Mouse (Mus musculus) gastrocnemius, adult 2 months (tissue): Measurements from ENCODE around the gene Urad. TPM values are rescaled to one million over a fixed set of nuclear protein-coding genes. Genes with fewer than 3 reads are reported as not detected.
A peak's percentile ranks its signal among the peaks of the same experiment; 100 is the strongest.

Experiments
- DNase-seq: peaks from one replicate; pipeline ENCODE4 v3.0.0; 2022
- H3K27ac ChIP-seq: fragments of 200-600 bp; 2 replicates; pipeline ENCODE4 v1.8.1; 2022; ENCODE audit warnings: mild to moderate bottlenecking
- H3K4me3 ChIP-seq: fragments of 200-600 bp; 2 replicates; pipeline ENCODE4 v1.8.1; 2022; ENCODE audit warnings: mild to moderate bottlenecking, moderate library complexity
- CTCF ChIP-seq: fragments of 200-600 bp; IDR thresholded peaks from 2 replicates; pipeline ENCODE4 v1.8.1; 2022; ENCODE audit warnings: antibody characterized with exemption, mild to moderate bottlenecking, moderate library complexity
- intact Hi-C: fragments of 180-260 bp; cut with DNase I; formaldehyde crosslinking; loops from one replicate; pipeline ENCODE4 v1.15.1; 2025
- total RNA-seq, 2 experiments: library from RNA; stranded (reverse); gene quantifications; 2 replicates each; pipeline ENCODE4 v1.2.3; 2021

Gene Urad
- total RNA-seq, 2 experiments from 2014 or later: not detected

DNA sequence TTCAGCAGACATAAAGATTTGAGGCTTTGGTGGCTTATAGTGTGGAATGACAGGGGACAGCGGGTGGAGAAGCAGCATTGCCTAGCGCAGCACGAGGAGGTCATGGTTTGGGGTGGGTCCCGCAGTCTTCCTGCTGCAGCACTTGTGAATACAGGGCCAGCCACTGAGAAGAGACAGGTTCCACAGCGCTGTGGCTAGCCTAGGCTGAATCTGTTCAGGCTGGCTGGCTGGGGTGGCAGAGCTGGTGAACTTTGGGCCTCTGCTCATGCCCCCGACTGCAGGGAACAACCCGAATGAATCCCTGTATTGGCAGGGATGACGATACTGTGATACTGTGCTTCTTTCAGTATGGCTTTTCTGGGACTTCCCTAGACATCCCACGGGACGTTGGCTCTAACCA, 21.7 kb upstream of the Urad start:
- no peak overlapping the region for H3K27ac ChIP-seq
- no peak overlapping the region for H3K4me3 ChIP-seq
- DNase-seq: no peak
- TF ChIP-seq CTCF: no peak
- intact Hi-C loops: no loop called here

DNA sequence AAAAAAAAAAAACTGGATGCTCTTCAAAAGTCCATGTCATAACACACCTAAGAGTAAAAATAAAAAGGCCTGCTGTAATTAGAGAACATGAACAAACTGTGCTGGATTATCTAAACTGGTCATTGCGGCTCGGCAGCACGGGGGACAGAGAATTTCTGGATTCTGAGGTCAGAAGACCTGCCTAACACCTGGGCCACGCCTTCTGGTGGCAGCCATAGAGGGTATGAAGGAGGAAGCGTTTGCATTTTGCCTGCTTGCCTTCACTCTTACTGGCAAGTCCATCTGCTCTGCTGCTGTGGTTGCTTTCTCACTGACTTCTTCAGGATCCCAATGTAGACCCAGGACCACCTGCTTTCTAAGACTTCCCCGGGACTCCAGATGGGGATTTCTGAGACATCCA, 20.7 kb upstream of the Urad start:
- Histone ChIP-seq H3K4me3 (no peak overlapping the region), H3K27ac (no peak overlapping the region)
- DNase-seq: no peak
- intact Hi-C loops: no loop called here
- no peak for TF ChIP-seq CTCF

DNA sequence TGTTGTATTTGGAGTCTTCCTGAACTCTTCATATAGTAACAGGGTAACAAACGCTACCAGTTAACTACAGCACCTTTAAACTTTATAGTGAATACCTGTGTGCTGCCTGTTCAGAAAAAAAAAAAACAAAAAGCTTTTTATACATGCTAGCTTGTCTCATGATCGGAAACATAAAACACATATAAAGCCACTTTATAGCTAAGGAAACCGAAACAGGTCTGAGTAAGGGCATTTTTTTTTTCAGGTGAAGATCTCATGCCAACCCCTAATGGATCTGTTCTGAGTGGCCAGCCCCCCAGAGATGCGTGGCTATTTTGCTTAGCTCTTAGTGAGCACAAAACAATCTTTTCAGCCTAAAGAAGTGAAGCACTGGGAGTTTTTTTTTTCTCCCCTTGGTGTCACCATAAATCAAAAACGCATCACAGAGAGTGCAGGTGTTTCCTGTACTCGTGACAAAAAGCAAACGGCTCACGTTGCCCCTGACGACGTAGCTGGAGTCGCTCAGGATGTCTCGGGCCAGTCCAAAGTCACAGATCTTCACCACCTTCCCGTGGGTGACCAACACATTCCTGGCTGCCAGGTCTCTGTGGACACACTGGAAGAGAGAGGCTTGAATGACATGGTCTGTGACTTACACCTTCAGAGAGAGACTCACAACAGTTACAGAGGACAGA, 18.6 kb upstream of the Urad start:
- intact Hi-C loops: no loop called here
- no peak for TF ChIP-seq CTCF
- no peak overlapping the region for H3K27ac ChIP-seq
- H3K4me3 ChIP-seq: no peak overlapping the region
- no peak for DNase-seq

DNA sequence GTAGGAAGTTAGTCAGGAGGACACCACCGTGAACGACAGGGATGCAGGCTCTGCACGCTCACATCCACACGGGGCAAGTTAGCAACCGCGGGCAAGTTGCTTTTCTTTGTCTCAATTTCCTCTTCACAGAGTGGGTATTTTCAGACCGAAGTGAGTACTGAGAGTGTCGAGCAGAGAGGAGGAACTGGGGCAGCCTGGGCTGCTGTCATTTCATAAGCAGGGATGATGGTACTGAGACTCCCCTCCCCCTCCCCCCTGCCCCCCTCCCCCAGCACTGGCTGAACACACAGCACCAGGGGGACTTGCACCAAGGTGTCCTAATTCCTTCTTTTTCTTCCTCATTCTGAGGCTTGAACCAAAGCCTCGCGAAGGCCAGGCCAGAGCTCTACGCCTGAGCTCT, 17.3 kb upstream of the Urad start:
- DNase-seq: no peak
- intact Hi-C loops: no loop called here
- TF ChIP-seq CTCF: no peak
- no peak overlapping the region for H3K4me3 ChIP-seq
- no peak overlapping the region for H3K27ac ChIP-seq

DNA sequence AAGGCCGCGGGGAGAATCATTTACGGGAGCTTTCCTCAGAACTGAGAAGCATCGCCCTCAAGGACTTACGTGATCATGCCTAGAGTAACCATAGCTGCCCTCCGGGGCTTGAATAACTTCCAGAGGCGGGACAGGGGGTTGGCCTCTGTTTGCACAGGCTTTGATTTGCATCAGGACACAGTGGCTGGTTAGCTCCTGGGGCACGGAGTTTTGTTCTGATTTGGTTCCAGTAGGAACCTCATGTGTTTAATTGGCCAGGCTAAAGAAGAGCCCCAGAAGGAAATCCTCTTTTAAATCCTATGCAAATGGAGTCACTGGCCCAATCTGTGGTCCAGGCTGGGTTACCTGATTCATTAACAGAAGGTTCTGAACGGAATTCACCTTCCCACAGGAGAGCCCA, 16.7 kb upstream of the Urad start:
- no peak for DNase-seq
- no peak for TF ChIP-seq CTCF
- intact Hi-C loops: no loop called here
- H3K4me3 ChIP-seq: no peak overlapping the region
- no peak overlapping the region for H3K27ac ChIP-seq

DNA sequence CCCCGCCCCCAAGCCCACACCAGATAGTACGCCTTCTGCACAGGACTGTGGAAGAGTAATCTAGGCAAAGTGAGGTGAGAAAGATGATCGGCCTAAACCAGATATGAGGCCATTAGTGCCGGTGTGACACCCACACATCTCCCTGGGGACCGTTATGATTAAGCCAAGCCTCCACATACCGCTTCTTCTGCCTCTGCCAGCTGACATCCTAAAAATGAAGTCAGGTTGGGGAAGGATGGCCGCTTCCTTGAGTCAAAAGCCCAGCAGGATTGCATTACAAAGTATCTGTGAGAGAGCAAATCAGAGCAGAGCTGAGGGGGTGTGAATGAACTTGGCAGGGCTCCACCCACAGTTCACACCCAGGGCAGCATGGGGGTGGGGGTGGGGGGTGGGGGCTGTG, 10.5 kb upstream of the Urad start:
- intact Hi-C loops: no loop called here
- Histone ChIP-seq H3K4me3 (no peak overlapping the region), H3K27ac (no peak overlapping the region)
- no peak for TF ChIP-seq CTCF
- DNase-seq: no peak

DNA sequence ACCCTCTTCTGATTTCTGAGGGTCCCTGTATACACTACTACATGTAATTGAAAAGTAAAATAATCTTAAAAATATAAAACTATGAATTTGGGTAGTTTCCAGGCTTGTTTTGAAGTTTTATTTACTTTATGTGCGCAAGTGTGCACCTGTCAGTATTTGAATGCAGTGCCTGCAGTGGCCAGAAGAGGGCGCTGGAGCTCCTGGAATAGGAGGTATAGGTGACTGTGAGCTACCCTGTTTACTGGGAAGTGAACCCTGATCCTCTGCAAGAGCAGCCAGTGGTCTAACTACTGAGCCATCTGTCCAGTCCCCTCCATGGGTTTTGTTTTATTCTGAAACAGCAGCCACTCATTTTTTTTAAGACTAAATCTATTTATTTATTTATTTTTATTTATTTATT, 9.3 kb upstream of the Urad start:
- Histone ChIP-seq H3K27ac (no peak overlapping the region), H3K4me3 (no peak overlapping the region)
- TF ChIP-seq CTCF: peak; percentile 57
- intact Hi-C loops: no loop called here
- peak; percentile 29 for DNase-seq

DNA sequence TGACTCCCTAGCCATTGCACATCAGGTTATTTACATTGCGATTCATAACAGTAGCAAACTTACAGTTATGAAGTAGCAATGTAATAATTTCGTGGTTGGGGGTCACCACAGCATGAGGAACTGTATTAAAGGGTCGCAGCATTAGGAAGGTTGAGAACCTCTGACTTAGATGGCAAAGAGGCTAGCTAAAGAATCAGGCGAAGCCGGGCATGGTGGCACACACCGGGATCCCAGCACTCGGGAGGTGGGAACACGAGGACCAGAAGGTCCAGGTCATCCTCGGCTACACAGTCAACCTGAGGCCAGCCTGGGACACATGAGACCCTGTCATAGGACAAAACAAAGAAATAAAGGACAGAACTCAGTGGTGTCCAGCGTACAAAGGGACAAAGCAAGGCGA, 7.7 kb upstream of the Urad start:
- no peak for TF ChIP-seq CTCF
- intact Hi-C loops: no loop called here
- DNase-seq: no peak

DNA sequence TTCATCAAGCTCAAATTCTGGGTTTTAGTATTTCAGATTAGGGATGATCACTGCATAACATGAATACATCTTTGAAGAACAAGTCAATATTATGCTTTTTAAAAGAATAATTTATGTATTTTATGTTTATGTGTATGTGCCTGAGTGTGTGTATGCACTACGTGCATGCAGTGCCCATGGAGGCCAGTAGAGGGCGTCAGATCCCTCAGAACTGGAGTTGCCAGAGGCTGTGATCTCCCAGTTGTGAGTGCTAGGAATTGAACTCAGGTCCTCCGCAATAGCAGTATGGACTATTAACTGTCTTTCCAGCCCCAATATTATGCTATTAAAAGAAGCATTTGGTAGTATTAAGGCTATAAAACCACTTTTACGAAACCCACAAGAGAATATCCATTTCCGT, 5.4 kb upstream of the Urad start:
- peak; percentile 21; the same call in 1 of the 2 replicates for TF ChIP-seq CTCF
- intact Hi-C loops: no loop called here
- H3K4me3 ChIP-seq: no peak overlapping the region
- no peak for DNase-seq
- H3K27ac ChIP-seq: no peak overlapping the region

More for the DNA sequence above, 7.7 kb upstream of the Urad start:
- Histone ChIP-seq H3K27ac (no peak overlapping the region), H3K4me3 (no peak overlapping the region)

DNA sequence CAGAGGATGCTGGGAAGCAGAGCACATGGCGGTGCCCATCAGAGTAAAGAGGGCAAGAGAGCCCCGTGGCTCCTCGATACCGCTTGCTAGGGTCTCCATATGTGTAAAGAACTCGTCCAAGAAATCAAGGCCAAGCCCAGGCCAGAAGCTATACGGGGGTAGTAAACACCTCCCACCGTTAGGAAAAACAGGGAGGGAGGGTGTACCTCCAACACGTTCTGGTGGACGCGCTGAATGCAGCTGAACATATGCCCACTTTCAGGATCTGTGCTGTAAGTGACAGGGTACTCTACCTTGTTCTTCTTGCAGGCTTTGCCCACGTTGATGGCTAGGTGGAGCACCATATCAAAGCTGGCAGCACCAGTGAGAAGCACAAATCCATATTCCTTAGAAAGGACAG, 3.7 kb upstream of the Urad start:
- TF ChIP-seq CTCF: no peak
- no peak for DNase-seq
- intact Hi-C loops: no loop called here

DNA sequence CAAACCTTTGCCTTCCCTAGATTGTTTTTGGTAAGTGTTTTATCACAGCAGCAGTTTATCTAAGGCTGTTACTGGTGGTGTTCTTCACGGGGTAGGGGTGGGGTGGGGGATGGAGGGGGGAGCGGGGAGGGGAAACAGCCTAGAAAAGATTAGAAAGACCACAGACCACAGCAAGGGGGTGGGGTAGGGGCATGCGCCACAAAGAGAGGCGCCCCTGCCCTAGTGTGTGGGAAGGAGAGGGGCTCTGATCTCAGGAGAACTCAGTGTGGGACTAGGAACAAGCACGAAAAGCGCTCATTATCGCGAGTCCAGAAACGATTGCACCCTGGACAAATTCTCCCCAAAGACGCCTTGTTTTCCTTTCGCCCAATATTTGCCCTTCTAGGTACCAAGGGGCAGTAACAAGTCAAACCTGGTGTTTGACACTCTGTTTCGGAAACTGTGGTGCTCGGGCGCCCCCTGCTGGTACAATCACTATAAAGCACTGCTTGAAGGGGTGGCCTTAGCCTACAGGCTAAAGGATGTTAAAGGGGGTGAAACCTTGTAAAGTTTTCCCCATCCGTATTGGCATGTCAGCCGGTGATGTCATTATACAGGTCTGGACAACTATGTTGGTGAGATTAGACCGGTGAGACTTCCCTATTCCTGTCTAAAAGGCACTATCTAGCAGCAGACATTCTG, 1.1 kb upstream of the Urad start:
- intact Hi-C loops: loop anchor here (2.0 to 5.0 kb wide), 3 partner anchors 341 to 616 kb away; no protein-coding TSS in a partner anchor
- H3K4me3 ChIP-seq: no peak overlapping the region
- TF ChIP-seq CTCF: peak; percentile 88
- H3K27ac ChIP-seq: no peak overlapping the region
- peak; percentile 67 for DNase-seq

More for the DNA sequence above, 3.7 kb upstream of the Urad start:
- Histone ChIP-seq H3K27ac (no peak overlapping the region), H3K4me3 (no peak overlapping the region)

DNA sequence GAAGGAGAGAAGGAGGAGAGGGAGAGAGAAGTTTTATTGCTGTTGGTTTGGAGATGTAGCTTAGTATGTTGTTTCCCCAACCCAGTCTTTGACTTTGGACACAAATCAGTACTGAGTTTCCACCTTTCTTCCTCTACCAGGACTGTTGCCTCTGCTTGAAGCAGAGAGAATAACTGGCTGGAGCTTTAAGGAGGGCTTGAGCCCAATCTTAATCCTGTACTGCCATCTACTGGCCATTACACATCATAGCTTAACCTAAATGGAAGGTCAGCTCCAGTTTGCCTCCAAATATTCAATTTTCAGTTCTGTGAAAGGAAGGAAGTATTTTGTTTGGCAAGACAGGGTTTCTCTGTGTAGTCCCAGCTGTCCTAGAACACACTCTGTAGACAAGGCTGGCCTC, 2.6 kb downstream of the Urad start:
- no peak for DNase-seq
- peak; percentile 82 for TF ChIP-seq CTCF
- intact Hi-C loops: loop anchor here (2.0 to 10.0 kb wide), 5 partner anchors 92 to 645 kb away; no protein-coding TSS in a partner anchor

DNA sequence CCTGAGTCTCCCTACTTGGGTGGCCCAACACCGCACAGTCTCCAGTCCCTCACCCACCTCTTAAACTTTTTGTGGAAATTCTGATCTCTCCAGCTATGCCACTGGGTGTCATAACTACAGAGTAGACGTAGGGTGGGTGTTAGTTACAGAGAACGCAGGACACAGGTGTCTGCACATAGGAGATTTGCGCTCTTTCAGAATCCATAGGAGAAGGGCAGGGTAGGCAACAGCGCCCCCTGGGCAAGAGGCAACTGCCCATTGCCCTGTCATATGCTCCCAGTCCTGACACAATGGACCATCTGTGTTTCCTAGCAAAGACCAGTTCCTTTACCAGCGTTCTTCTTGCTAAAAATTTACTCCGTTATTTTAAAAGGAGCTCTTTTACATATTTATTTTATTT, 4.2 kb downstream of the Urad start:
- no peak for DNase-seq
- peak; percentile 48 for TF ChIP-seq CTCF
- no peak overlapping the region for H3K27ac ChIP-seq
- intact Hi-C loops: loop anchor here (2.0 to 10.0 kb wide), 3 partner anchors 91 to 643 kb away; no protein-coding TSS in a partner anchor
- H3K4me3 ChIP-seq: no peak overlapping the region

More for the DNA sequence above, 2.6 kb downstream of the Urad start:
- Histone ChIP-seq H3K4me3 (no peak overlapping the region), H3K27ac (no peak overlapping the region)
